Mouse (Mus musculus) stomach, postnatal 0 days (tissue): ENCODE measurements around the gene Arhgap31.

Experiments used
- CTCF ChIP-seq: IDR thresholded peaks from 2 replicates; pipeline ENCODE4 v1.5.1; 2016; ENCODE audit warnings: antibody characterized with exemption, low read depth, mild to moderate bottlenecking, moderate library complexity
- EP300 ChIP-seq: optimal IDR thresholded peaks from 2 replicates; pipeline ENCODE3; 2016; ENCODE audit warnings: antibody characterized with exemption

GRCm38 (mm10) chr16:38756177-38756503 is 43.1 kb upstream of the Arhgap31 start:
- TF ChIP-seq EP300 (no peak), CTCF (no peak)
